Mouse (Mus musculus) limb, embryonic 13.5 days (tissue): ENCODE measurements at regions not wholly inside any gene's neighbourhood (a gene's known extent, or its start where the extent isn't known, plus 50 kb on each side); places are given as distances from the start of the nearest gene placed in this dataset.

ENCODE experiments used
- ATAC-seq: fragments of 200-750 bp; cut with Nextera tagmentation; 2 replicates; pipeline ENCODE4 v1.8.0; 2017; ENCODE audit warnings: low read depth, moderate number of reproducible peaks, moderate TSS enrichment; ENCODE audit not compliant: low FRiP score
- H3K27ac ChIP-seq: fragments of 300-500 bp; sonication (generic); 2 replicates; pipeline ENCODE4 v1.5.1; 2015; ENCODE audit warnings: inconsistent platforms, mild to moderate bottlenecking, moderate library complexity
- H3K27me3 ChIP-seq: fragments of 300-500 bp; sonication (generic); 2 replicates; pipeline ENCODE4 v1.6.1; 2015; ENCODE audit warnings: mild to moderate bottlenecking, inconsistent platforms
- H3K36me3 ChIP-seq: fragments of 300-500 bp; sonication (generic); 2 replicates; pipeline ENCODE4 v1.6.1; 2015; ENCODE audit warnings: inconsistent platforms, mild to moderate bottlenecking, moderate library complexity
- H3K4me1 ChIP-seq: fragments of 300-500 bp; sonication (generic); 2 replicates; pipeline ENCODE4 v1.6.1; 2015; ENCODE audit warnings: inconsistent platforms
- H3K4me2 ChIP-seq: fragments of 300-500 bp; sonication (generic); replicated peaks from 2 replicates; pipeline ENCODE4 v1.6.1; 2015; ENCODE audit warnings: inconsistent platforms, mild to moderate bottlenecking, moderate library complexity
- H3K4me3 ChIP-seq: fragments of 300-500 bp; sonication (generic); 2 replicates; pipeline ENCODE4 v1.5.1; 2015; ENCODE audit warnings: moderate library complexity, mild to moderate bottlenecking, inconsistent platforms
- H3K9ac ChIP-seq: fragments of 300-500 bp; sonication (generic); 2 replicates; pipeline ENCODE4 v1.6.1; 2015; ENCODE audit warnings: mild to moderate bottlenecking, inconsistent platforms
- H3K9me3 ChIP-seq: fragments of 300-500 bp; sonication (generic); 2 replicates; pipeline ENCODE4 v1.6.1; 2016; ENCODE audit warnings: inconsistent platforms
- WGBS: fragments of 180-500 bp; shearing (Covaris S2); methylation state at CpG from one replicate; pipeline ENCODE4 v1.1.7; 2015; 5-methylcytosine and 5-hydroxymethylcytosine counted together

GRCm38 (mm10) chr17:64994483-64994882 lies 158.6 kb upstream of the 4930583I09Rik start:
- H3K27ac ChIP-seq = no peak overlapping the region
- no peaks in the 10 kb centered on the region for H3K36me3 ChIP-seq
- ATAC-seq = no peak
- H3K9me3 ChIP-seq = no peaks in the 10 kb centered on the region
- H3K27me3 ChIP-seq = no peaks in the 10 kb centered on the region
- WGBS = 86% methylated on average over 10 of the region's 10 CpGs
- H3K4me2 ChIP-seq = no peak overlapping the region
- H3K9ac ChIP-seq = no peak overlapping the region
- no peaks in the 10 kb centered on the region for H3K4me1 ChIP-seq
- no peak overlapping the region for H3K4me3 ChIP-seq

GRCm38 (mm10) chr17:64991262-64991661 lies 155.4 kb upstream of the 4930583I09Rik start:
- Histone ChIP-seq H3K4me1 (no peaks in the 10 kb centered on the region), H3K4me2 (no peak overlapping the region), H3K9ac (no peak overlapping the region), H3K36me3 (no peaks in the 10 kb centered on the region), H3K27me3 (no peaks in the 10 kb centered on the region), H3K27ac (no peak overlapping the region), H3K4me3 (no peak overlapping the region), H3K9me3 (no peaks in the 10 kb centered on the region)
- no peak for ATAC-seq
- WGBS = 67% methylated on average over 3 of the region's 3 CpGs

- Histone ChIP-seq H3K27me3 (no peaks in the 10 kb centered on the region), H3K9ac (no peak overlapping the region), H3K4me2 (no peak overlapping the region), H3K4me3 (no peak overlapping the region), H3K27ac (no peak overlapping the region), H3K9me3 (no peaks in the 10 kb centered on the region), H3K4me1 (no peaks in the 10 kb centered on the region), H3K36me3 (no peaks in the 10 kb centered on the region)
- 72% methylated on average over 14 of the region's 14 CpGs for WGBS
- ATAC-seq = no peak
Measured at GRCm38 (mm10) chr17:64984276-64985011, 148.6 kb upstream of the 4930583I09Rik start.

- Histone ChIP-seq H3K4me2 (no peak overlapping the region), H3K4me1 (no peaks in the 10 kb centered on the region), H3K36me3 (no peaks in the 10 kb centered on the region), H3K9ac (no peak overlapping the region), H3K27me3 (no peaks in the 10 kb centered on the region), H3K4me3 (no peak overlapping the region), H3K9me3 (no peaks in the 10 kb centered on the region), H3K27ac (no peak overlapping the region)
- WGBS = 71% methylated on average over 2 of the region's 2 CpGs
- no peak for ATAC-seq
Measured at GRCm38 (mm10) chr17:64983480-64983879, 147.6 kb upstream of the 4930583I09Rik start.

GRCm38 (mm10) chr17:64964153-64964552 lies 128.3 kb upstream of the 4930583I09Rik start:
- WGBS = 79% methylated on average over 4 of the region's 4 CpGs
- Histone ChIP-seq H3K36me3 (no peaks in the 10 kb centered on the region), H3K27me3 (no peaks in the 10 kb centered on the region), H3K4me2 (no peak overlapping the region), H3K9me3 (no peaks in the 10 kb centered on the region), H3K9ac (no peak overlapping the region), H3K4me3 (no peak overlapping the region), H3K4me1 (no peaks in the 10 kb centered on the region), H3K27ac (no peak overlapping the region)
- ATAC-seq = no peak

- Histone ChIP-seq H3K4me2 (no peak overlapping the region), H3K36me3 (no peaks in the 10 kb centered on the region), H3K9ac (no peak overlapping the region), H3K4me1 (no peaks in the 10 kb centered on the region), H3K4me3 (no peak overlapping the region), H3K9me3 (no peaks in the 10 kb centered on the region), H3K27ac (no peak overlapping the region), H3K27me3 (no peaks in the 10 kb centered on the region)
- no peak for ATAC-seq
- 70% methylated on average over 2 of the region's 2 CpGs for WGBS
Measured at GRCm38 (mm10) chr17:64961887-64962286, 126.0 kb upstream of the 4930583I09Rik start.

- Histone ChIP-seq H3K4me1 (no peaks in the 10 kb centered on the region), H3K36me3 (no peaks in the 10 kb centered on the region), H3K27ac (no peak overlapping the region), H3K9me3 (no peaks in the 10 kb centered on the region), H3K4me2 (no peak overlapping the region), H3K27me3 (no peaks in the 10 kb centered on the region), H3K4me3 (no peak overlapping the region), H3K9ac (no peak overlapping the region)
- ATAC-seq = no peak
- WGBS = 83% methylated on average over 9 of the region's 9 CpGs
Measured at GRCm38 (mm10) chr17:64957495-64957894, 121.6 kb upstream of the 4930583I09Rik start.

GRCm38 (mm10) chr17:64956506-64956905 lies 120.6 kb upstream of the 4930583I09Rik start:
- H3K36me3 ChIP-seq = no peaks in the 10 kb centered on the region
- ATAC-seq = no peak
- no peaks in the 10 kb centered on the region for H3K9me3 ChIP-seq
- no peaks in the 10 kb centered on the region for H3K4me1 ChIP-seq
- no peak overlapping the region for H3K4me3 ChIP-seq
- 79% methylated on average over 7 of the region's 7 CpGs for WGBS
- no peak overlapping the region for H3K4me2 ChIP-seq
- no peaks in the 10 kb centered on the region for H3K27me3 ChIP-seq
- H3K9ac ChIP-seq = no peak overlapping the region
- no peak overlapping the region for H3K27ac ChIP-seq

GRCm38 (mm10) chr17:64953275-64953674 lies 117.4 kb upstream of the 4930583I09Rik start:
- Histone ChIP-seq H3K36me3 (no peaks in the 10 kb centered on the region), H3K4me1 (no peaks in the 10 kb centered on the region), H3K4me3 (no peak overlapping the region), H3K27ac (no peak overlapping the region), H3K9ac (no peak overlapping the region), H3K27me3 (no peaks in the 10 kb centered on the region), H3K4me2 (no peak overlapping the region), H3K9me3 (no peaks in the 10 kb centered on the region)
- 93% methylated on average over 7 of the region's 7 CpGs for WGBS
- ATAC-seq = no peak

- H3K4me3 ChIP-seq = no peak overlapping the region
- no peaks in the 10 kb centered on the region for H3K36me3 ChIP-seq
- no peak overlapping the region for H3K27ac ChIP-seq
- no peaks in the 10 kb centered on the region for H3K9me3 ChIP-seq
- 57% methylated on average over 1 of the region's 1 CpGs for WGBS
- ATAC-seq = no peak
- no peaks in the 10 kb centered on the region for H3K4me1 ChIP-seq
- H3K27me3 ChIP-seq = no peaks in the 10 kb centered on the region
- H3K9ac ChIP-seq = no peak overlapping the region
- no peak overlapping the region for H3K4me2 ChIP-seq
Measured at GRCm38 (mm10) chr17:64951625-64951940, 115.7 kb upstream of the 4930583I09Rik start.

GRCm38 (mm10) chr17:64950802-64951624 lies 115.1 kb upstream of the 4930583I09Rik start:
- Histone ChIP-seq H3K9ac (no peak overlapping the region), H3K27ac (no peak overlapping the region), H3K36me3 (no peaks in the 10 kb centered on the region), H3K9me3 (no peaks in the 10 kb centered on the region), H3K27me3 (no peaks in the 10 kb centered on the region), H3K4me3 (no peak overlapping the region), H3K4me1 (no peaks in the 10 kb centered on the region), H3K4me2 (no peak overlapping the region)
- no peak for ATAC-seq
- 61% methylated on average over 6 of the region's 6 CpGs for WGBS

GRCm38 (mm10) chr17:64943213-64943612 lies 107.3 kb upstream of the 4930583I09Rik start:
- ATAC-seq = no peak
- no peaks in the 10 kb centered on the region for H3K27me3 ChIP-seq
- no peaks in the 10 kb centered on the region for H3K36me3 ChIP-seq
- no peak overlapping the region for H3K27ac ChIP-seq
- no peak overlapping the region for H3K4me3 ChIP-seq
- H3K9me3 ChIP-seq = no peaks in the 10 kb centered on the region
- no peak overlapping the region for H3K4me2 ChIP-seq
- no peaks in the 10 kb centered on the region for H3K4me1 ChIP-seq
- H3K9ac ChIP-seq = no peak overlapping the region
- 66% methylated on average over 2 of the region's 2 CpGs for WGBS
